Mouse (Mus musculus): ENCODE data around the gene Clec10a.

Clec10a gene

DNA sequence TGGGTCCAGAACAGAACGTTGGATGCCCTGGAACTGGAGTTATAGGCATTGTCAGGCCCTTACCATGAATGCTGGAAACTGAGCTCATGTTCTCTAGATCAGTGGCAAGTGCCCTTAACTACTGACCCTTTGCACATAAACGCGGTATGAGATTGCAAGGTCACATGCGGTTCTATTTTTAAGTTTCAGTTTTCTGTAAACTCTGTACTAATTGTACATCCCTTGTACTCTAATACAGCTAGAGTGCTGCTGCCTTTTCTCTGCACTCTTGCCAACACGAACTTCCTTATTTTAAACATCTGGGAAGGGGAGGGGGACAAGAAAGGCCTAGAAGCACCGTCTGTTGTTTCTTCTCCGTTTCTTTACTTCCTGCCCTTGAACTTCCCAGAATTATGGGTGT lies 29.1 kb downstream of the Clec10a start:
- DNase-seq (ENCODE audit: low spot score in 2 of 2): no peak

DNA sequence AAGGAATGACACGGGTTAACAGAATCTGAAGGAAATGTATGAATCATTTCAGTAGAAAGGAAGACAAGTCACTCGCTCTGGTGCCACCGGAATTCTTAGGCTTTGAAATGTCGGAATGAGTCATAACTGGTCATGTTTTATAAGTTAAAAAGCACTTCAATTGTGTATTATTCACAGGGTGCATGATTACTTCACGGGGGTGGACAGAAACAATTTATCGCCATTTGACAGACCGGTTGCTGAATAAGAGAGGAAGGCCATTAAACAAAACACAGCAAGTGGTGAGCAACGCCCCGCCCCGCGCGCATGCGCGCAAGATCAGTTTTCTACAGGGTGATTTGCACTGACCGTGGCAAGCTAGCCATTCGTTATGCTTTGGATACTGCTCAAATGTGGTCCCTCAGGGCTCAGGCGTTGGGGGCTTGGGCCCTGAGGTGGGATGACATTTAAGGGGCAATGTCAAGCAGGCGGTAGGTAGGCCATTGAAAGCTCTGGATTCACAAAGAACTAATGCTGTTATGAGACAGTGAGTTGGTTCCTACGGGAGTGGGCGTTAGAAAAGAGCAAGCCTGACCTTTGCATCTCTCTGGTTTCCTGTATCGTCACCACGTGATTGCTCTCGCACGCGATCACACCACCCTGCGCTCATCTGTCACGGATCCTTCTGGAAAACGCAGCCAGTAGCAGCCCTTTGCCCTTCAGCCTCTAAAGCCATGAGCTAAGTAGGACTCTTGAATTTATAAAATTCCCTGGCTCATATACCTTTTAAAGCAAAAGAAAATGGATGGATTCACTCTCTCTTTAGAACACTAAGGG lies 33.5 kb downstream of the Clec10a start:
- no peak for DNase-seq (ENCODE audit: low spot score in 2 of 2)

DNA sequence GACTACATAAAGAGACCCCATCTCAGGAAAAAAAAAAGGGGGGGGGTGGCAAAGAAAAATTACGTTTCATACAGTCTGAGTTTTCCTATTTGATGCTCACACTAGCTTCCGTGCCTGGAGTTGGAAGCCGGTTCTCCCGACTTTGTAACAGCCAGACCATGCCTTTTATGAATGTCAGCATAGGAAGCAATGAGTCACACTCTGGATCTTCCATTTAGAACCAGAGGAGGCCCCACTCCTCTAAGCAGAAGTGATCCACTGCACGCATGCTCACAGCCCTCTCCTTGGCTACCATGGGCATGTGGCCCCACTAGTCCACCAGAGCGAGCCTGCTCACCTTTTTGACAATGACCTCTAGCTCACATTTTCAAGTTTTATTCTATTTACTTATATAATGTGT lies 35.2 kb downstream of the Clec10a start:
- no peak for DNase-seq (ENCODE audit: low spot score in 2 of 2)

DNA sequence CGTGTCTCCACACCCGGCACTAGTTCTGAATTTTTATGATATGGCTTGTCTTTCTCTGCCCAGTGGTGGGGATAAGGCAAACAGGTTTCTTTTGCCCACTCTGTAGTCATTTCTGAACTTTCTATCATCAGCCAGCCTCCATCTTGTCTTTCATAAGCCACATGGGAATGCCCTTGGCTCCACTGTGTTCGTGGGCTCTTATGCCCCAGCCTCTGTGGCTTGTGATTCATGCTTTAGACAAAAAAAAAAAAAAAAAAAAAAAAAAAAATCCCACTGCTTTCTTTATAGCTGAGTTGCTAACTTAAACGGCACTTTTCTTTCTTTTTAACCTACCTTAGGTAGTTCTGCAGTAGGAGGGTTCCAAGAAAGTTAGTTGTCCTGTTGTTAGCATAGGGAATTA lies 36.2 kb downstream of the Clec10a start:
- DNase-seq (ENCODE audit: low spot score in 2 of 2): no peak

DNA sequence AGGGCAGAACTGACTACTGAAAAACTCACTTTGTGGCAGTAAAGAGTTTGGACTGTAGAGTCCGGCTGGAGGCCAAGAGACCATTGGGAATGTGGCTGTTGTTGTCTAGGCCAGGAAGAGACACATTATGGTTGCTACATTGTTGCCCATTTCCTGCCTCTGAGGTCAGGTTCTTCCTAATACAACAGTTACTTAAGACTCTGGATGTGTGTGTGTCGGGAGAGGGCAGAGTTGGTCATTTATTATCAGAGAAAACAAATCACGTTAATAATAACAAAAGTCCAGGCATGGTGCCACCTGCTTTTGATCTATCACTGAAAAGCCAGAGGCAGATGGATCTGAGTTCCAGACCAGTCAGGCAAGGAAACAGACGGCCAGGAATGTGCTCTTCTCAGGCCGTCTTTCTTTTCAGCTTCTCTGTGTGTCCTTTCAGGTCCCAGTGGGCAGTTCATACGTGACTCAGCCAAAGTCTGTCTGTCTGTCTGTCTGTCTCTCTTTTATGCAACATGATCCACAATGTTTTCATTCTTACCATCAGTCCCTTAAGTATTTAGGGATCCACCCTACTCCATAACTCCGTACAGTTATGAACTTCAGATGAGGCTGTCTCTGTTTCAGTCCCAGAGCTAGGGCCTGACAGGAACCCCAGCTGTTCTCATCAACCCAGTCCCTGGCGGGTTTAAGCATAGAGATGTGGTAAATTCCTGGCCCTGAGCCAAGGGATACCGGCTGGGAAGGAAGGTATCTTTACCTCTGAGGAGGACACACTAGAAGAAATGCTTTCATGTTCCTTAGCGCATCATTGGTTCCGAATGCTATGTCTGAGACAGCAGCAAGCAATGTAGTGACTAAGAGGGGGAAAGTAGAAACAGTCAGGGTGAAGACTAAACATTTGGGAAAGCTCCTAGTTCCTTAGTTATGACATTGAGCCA lies 37.6 kb downstream of the Clec10a start:
- DNase-seq (ENCODE audit: low spot score in 2 of 2): no peak

DNA sequence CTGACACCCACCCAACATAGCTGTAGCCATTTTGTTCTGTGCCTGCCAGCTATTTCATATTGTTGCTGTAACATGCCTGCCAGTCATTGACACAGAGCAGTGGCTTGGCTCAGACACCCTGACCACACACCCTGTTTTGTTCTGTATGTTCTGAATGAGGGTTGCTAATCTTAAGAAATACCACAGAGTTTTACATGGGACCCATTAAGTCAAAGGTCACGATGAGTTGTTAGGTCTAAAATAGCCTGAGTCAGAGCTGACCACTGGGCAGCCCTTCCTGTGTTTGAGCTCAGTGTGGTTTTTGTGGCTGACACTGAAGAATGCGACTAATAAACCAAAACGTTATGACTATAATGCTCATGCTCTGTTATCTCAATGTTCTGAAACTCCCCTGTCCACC lies 42.3 kb downstream of the Clec10a start:
- DNase-seq (ENCODE audit: low spot score in 2 of 2): peak; percentile 58 to 80

DNA sequence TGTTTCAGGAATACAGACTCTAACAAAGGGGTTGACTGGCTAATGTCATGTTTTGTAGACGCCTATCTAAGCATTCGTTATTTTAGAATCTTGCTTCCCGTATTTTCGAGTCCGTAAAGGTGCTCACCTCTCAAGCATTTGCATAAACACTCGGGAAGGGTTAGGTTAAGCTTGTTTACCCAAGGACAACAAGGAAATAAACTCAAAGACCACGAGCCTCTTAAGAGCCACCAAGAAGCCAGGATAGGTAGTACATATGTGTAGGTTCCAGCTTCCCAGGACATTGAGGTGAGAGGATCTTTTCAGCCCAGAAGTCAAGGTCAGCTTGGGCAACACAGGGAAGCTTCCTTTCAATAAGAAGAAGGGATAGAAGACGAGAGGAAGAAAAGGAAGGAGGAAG lies 43.1 kb downstream of the Clec10a start:
- no peak for DNase-seq (ENCODE audit: low spot score in 2 of 2)

DNA sequence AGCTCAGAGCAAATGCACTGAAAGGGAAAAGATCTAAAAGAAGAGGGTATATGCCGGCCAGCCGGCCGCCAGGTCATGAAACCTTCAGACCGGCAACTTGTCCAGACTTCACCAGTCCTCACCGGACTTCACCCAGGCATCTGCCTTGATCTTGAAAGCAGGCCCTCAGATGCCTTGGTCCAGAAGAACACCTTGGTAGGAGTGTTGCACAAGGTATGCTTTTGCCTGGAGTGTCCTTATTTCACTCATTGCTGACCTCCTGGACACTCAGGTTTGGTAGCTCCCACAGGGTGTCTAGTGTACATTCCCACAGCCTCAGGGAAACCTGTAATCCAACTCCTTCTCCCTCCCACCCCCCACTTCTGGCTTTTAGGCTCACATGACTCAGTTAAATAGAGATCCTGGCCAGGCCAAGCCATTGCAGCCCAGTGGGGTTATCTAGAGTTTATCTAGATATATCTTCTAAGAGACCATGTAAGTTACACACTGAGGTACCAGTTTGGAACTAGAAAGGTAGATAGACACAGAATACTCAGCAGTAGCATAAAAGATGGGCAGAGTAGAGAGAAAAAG lies 44.1 kb downstream of the Clec10a start:
- DNase-seq (ENCODE audit: low spot score in 2 of 2): no peak

DNA sequence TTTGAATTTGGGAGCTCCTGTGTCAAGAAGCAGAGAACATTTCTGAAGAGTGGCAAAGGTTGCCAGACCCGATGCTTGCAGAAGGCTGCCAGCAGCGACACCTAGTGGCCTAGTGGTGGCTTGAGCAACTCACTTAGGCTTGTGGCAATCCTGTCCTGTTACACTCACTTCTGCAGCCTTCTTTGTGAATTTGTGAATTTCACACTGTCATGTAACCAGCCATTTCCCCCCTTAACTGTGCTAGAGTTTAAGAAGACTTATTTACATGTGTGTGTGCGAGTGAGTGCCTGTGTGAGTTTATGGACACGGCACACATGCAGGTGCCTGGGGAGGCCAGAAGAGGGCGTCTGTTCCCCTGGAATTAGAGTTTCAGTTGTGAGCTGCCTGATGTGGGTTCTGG lies 45.7 kb downstream of the Clec10a start:
- DNase-seq (ENCODE audit: low spot score in 2 of 2): peak; percentile 75 to 78

DNA sequence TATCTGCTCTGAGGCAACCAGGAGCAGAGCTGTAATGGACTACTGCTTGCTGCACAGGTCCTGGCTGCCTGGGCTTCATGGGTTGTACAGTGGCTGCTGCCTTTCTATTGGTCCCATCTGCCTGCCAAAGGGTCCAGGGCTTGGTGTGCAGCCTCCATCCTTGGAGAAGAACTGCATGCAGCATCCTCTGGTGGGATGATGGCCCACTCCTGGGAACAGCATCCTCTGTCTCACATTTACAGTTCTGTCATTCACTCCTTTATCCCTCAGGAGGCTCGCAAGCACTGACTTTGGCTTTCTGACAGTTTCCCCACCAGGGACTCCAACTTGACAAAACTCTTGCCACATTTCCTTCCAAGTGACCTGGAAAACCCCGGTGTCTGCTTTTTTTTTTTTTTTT lies 50.8 kb downstream of the Clec10a start:
- no peak for DNase-seq (ENCODE audit: low spot score in 2 of 2)

DNA sequence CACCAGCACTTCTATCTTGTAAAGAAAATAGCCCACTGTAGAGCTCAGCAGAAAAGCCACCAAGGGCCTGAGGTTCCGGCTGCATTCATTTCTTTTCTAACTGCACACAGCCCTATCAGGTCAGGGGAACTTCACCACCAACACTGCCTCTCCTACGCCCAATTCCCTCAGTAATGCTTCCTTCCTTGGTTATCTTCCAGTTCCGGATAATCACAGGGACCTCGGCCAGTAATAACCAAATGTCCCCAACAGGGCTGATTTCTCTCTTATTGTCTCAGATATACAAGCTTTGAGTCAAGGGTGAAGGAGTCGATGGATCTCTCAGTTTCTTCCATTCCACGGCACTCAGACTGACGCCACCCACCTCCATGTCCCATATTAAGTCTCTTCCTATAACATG lies 51.3 kb downstream of the Clec10a start:
- no peak for DNase-seq (ENCODE audit: low spot score in 2 of 2)

DNA sequence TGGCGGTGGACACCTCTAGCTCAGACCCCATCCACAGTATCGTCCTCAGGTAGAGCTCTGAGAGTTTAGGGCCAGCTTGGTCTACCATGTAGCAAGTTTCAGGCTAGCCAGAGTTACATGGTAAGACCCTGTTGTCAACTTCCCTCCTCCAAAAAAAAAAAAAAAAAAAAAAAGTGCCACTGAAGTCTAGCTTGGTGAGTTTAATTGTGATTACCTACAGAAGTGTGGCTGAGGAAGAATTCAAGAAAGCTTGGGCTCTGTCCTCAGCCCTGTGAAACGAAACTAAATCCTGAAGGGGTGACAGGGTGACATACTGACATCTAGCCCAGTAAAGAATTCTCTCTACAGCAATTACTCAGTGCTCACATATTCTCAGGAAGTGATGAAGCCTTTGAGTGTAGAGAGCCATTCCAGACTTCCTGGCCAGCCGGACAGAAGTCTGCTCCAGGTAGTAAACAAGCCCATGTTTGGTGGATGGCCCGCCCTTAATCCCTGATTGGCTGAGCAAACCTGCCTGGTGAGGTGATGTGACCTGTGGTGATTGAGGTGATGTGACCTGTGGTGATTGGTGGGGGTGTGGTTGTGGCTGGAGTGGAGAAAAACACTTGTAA lies 52.9 kb downstream of the Clec10a start:
- DNase-seq (ENCODE audit: low spot score in 2 of 2): no peak

DNA sequence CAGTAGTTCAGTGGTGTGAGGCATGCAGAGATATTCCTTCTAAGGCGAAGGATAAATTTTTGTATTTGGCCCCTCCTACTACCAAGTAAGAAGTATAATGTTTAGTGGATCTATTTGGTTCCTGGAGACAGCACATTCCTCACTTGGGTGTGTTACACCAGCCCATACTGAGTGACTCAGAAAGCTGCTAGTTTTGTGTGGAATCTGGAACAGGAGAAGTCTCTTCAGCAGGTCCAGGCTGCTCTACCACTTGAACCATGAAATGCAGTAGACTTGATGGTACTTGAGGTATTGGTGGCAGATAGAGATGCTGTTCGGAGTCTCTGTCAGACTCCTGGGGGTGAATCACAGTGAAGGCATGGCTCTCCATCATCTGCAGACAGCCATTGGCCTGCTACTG lies 54.7 kb downstream of the Clec10a start:
- DNase-seq (ENCODE audit: low spot score in 2 of 2): no peak

DNA sequence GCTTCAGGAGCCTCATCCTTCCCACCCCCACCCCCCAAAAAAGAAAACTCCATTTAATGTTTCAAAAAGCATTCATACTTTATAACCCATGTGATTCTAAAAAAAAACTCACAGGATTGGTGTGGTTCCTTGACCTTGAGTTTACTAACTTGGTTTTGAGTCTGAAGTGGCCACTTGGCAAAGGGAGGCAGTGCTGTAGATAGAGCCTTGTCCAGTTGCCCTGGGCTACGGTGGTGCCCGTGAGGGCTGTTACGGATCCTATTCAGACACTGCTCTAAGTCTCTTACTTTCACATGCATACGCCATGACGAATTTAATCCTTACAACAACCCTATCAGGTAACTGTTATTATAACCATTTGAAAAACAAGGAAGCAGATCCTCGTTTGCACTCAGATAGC lies 56.0 kb downstream of the Clec10a start:
- DNase-seq (ENCODE audit: low spot score in 2 of 2): no peak

DNA sequence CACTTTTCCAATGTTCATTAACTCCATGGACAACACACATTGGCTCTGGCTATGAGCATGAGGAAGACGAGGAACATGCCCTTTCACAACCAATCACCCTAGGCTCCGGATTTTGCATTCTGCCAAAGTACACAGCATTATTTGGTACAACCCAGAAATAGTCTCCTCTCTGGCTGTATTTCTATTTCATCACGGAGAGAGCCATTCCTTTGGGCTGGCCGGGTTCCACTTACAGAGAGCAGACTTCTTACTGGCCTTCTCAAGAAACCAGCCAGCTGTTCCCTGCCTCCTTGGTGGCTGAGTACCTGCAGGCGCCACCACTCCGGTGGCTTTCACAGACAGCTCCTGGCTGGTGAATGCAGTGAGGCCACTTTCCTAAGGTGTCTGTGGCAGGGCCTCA lies 56.4 kb downstream of the Clec10a start, which contains the start of gene Slc16a11:
Slc16a11 (plus strand) TSS at position 330 of the 400 bp plus-strand sequence.
- DNase-seq (ENCODE audit: low spot score in 2 of 2): no peak

DNA sequence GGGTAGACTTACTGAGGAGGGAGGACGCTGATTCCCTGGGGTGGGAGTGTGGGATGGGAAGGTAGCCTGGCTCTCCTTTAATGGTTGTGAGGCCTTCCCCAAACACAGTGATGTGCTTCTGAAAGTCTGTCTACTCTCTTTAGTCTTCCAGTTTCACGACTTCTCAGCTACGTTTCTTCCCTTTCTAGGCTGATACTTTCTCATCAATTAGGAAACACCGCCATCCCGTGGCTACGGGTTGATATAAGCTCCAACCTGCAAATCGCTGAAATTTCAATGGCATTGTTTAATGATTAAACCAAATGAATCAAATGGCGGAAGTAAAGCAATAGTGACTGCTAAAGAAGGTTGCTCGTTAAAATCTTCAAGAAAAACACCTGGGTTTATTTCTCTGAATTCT lies 56.9 kb downstream of the Clec10a start:
- peak in 1 of 2 experiments; percentile 55 for DNase-seq (ENCODE audit: low spot score in 2 of 2)

DNA sequence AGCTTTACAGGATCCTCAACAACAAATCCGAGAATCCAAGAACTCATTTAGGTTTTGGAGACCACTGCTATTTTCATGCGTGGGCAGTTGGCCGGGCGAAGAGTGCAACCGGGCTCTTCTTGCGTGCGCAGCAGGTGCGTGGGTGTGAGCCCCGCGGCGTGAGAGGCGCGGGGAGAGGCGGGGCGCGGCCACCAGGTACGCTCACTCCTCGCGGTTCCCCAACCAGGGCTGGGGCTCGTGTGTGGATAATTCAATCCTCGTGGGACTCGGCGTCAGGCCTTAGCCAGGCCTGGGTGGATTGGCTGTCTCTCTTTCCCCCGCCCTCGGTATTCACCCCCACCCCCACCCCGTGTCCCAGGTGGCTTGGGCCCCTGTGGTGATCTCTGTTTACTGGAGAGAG lies 57.7 kb downstream of the Clec10a start:
- DNase-seq (ENCODE audit: low spot score in 2 of 2): no peak

DNA sequence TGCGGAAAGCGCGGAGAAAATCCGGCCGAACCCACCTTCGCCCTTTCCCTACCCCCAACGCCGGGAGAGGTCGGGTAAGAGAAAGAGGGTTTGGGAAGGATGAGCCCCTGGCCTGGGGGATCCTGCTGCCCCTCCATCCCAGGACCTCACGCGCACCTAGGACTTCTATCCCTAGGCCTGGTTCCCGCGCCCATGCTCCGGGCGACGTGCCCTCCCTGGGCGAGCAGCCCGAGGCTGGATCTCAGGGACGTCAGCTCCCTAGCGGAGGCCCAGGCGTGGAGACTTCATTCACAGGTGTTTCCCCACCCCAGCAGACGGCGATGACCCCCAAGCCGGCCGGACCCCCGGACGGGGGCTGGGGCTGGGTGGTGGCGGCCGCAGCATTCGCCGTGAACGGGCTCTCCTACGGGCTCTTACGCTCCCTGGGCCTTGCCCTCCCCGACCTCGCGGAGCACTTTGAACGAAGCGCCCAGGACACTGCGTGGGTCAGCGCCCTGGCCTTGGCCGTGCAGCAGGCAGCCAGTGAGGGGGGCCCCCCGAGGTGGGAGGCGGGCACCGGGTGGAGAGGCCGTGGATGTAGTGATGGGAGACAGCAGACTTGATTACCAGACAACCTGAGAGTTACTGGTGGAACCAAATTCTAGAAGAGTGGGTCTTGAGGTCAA lies 58.3 kb downstream of the Clec10a start:
- no peak for DNase-seq (ENCODE audit: low spot score in 2 of 2)

DNA sequence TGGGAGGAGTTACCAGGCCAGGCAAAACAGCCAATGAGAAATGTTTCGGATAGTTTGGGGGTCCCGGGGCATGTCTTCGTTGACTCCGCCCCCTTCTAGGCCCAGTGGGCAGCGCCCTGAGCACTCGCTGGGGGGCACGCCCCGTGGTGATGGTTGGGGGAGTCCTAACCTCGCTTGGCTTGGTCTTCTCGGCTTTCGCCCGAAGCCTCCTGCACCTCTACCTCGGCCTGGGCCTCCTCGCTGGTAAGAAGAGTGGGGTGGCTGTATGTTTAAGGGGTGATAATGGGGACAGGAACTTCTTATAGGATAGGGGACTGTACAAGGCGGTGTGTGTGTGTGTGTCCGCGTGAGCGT lies 58.8 kb downstream of the Clec10a start:
- no peak for DNase-seq (ENCODE audit: low spot score in 2 of 2)

DNA sequence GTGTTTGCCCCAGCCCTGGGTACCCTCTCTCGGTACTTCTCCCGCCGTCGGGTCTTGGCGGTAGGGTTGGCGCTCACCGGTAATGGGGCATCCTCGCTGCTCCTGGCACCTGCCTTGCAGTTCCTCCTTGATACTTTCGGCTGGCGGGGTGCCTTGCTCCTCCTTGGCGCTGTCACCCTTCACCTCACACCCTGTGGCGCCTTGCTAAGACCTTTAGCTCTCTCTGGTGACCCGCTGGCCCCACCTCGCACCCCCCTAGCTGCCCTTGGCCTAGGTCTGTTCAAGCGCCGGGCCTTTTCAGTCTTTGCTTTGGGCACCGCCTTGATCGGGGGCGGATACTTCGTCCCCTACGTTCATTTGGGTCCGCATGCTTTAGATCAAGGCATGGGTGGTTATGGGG lies 59.3 kb downstream of the Clec10a start:
- DNase-seq (ENCODE audit: low spot score in 2 of 2): no peak

DNA sequence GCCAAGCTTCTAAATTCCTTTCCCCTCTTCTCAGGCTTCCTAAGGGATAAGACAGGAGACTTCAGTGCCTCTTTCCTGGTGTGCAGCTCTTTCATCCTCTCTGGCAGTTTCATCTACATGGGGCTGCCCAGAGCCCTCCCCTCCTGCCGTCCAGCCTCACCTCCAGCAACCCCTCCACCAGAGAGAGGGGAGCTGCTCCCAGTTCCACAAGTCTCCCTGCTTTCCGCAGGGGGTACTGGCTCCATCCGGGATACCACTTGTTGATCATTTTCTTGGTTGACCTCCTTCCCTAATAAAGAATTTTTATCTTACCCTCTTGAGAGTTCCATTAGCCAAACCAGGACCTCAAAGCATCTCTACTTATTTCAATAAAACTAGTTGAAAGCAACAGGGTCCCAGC lies 60.1 kb downstream of the Clec10a start:
- DNase-seq (ENCODE audit: low spot score in 2 of 2): no peak

DNA sequence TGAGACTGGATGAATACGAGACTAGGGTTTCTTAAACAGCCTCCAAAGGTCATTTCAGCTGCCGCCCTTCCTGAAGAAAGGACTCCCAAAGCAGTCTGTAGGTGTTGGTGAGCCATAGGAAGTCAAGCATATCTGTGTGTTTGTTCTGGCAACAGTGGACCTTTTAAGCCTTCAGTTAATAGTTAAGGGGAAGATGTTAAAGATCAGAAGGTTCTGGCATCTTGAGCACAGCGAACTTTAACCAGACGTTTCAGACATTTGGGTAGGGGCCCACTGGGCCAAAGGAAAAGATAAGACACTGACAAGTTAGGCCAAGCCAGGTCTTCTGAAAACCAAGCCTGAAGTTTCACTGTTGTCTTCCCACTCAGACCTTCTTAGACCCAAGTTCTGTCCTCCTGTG lies 62.0 kb downstream of the Clec10a start:
- DNase-seq (ENCODE audit: low spot score in 2 of 2): no peak
